Mouse (Mus musculus) liver, postnatal 0 days (tissue): ENCODE data around the gene 4833439L19Rik.

ENCODE experiments used
- CTCF ChIP-seq: sonication (generic); IDR thresholded peaks from 2 replicates; pipeline ENCODE4 v1.5.1; 2016; ENCODE audit warnings: antibody characterized with exemption, low read depth
- EP300 ChIP-seq: IDR thresholded peaks from 2 replicates; pipeline ENCODE4 v1.6.1; 2016; ENCODE audit warnings: antibody characterized with exemption, low read depth, mild to moderate bottlenecking

- TF ChIP-seq CTCF (no peak), EP300 (no peak)
Measured at GRCm38 (mm10) chr13:54603501-54603900, 38.3 kb upstream of the 4833439L19Rik start.
